Mouse (Mus musculus): ENCODE results near the gene Adgrl3. TPM values are rescaled to one million over a fixed set of nuclear protein-coding genes. Genes with fewer than 3 reads are reported as not detected.

Gene Adgrl3
- total and polyA plus RNA-seq, 3 experiments = not detected

- Histone ChIP-seq H3K4me1 (ENCODE audit: control insufficient read depth in 1 of 2, insufficient read depth in 2 of 2, low read length in 2 of 2) (no peaks in the 10 kb centered on the region), H3K9ac (ENCODE audit: control insufficient read depth, low read depth, low read length, poor library complexity, severe bottlenecking) (no peak overlapping the region), H3K4me3 (ENCODE audit: control insufficient read depth in 1 of 2, insufficient read depth in 1 of 2, low read depth in 2 of 2, low read length in 2 of 2) (no peak overlapping the region), H3K27ac (ENCODE audit: control insufficient read depth, low read depth, low read length) (no peak overlapping the region), H3K9me3 (replicated peaks; ENCODE audit: insufficient read depth, low read length) (no peaks in the 10 kb centered on the region), H3K27me3 (ENCODE audit: control insufficient read depth in 1 of 2, insufficient read depth in 2 of 2, low read length in 2 of 2) (no peaks in the 10 kb centered on the region), H3K36me3 (ENCODE audit: control insufficient read depth in 1 of 2, insufficient read depth in 2 of 2, low read length in 2 of 2) (no peaks in the 10 kb centered on the region), H3K79me2 (ENCODE audit: control insufficient read depth, insufficient read depth, low read length, poor library complexity) (no peaks in the 10 kb centered on the region)
- TF ChIP-seq GATA1 (IDR thresholded peaks at IDR 0.05; ENCODE audit: low read depth, low read length) = no peak
- TF ChIP-seq E2F4 (IDR thresholded peaks at IDR 0.05; ENCODE audit: borderline replicate concordance, low read depth, low read length) = no peak
- TF ChIP-seq ZNF384 (IDR thresholded peaks at IDR 0.05; ENCODE audit: low read depth, low read length) = no peak
- TF ChIP-seq EP300 (IDR thresholded peaks at IDR 0.05; ENCODE audit: low read depth in 1 of 2, low read length in 2 of 2) = no peak
- DNase-seq (ENCODE audit: low read depth, low spot score) = no peak
Measured at GRCm38 (mm10) chr5:81621715-81622114, 601.8 kb downstream of the Adgrl3 start.

- Histone ChIP-seq H3K9me3 (replicated peaks; ENCODE audit: insufficient read depth, low read length) (no peaks in the 10 kb centered on the region), H3K27me3 (ENCODE audit: control insufficient read depth in 1 of 2, insufficient read depth in 2 of 2, low read length in 2 of 2) (no peaks in the 10 kb centered on the region), H3K4me1 (ENCODE audit: control insufficient read depth in 1 of 2, insufficient read depth in 2 of 2, low read length in 2 of 2) (no peaks in the 10 kb centered on the region), H3K9ac (ENCODE audit: control insufficient read depth, low read depth, low read length, poor library complexity, severe bottlenecking) (no peak overlapping the region), H3K36me3 (ENCODE audit: control insufficient read depth in 1 of 2, insufficient read depth in 2 of 2, low read length in 2 of 2) (no peaks in the 10 kb centered on the region), H3K27ac (ENCODE audit: control insufficient read depth, low read depth, low read length) (no peak overlapping the region), H3K4me3 (ENCODE audit: control insufficient read depth in 1 of 2, insufficient read depth in 1 of 2, low read depth in 2 of 2, low read length in 2 of 2) (no peak overlapping the region), H3K79me2 (ENCODE audit: control insufficient read depth, insufficient read depth, low read length, poor library complexity) (no peaks in the 10 kb centered on the region)
- TF ChIP-seq ZKSCAN1 (IDR thresholded peaks at IDR 0.05; ENCODE audit: low read depth, low read length) (no peak), RCOR1 (IDR thresholded peaks at IDR 0.05; ENCODE audit: low read depth, low read length) (no peak), E2F4 (IDR thresholded peaks at IDR 0.05; ENCODE audit: borderline replicate concordance, low read depth, low read length) (no peak), MXI1 (IDR thresholded peaks at IDR 0.05; ENCODE audit: low read depth, low read length) (no peak)
- no peak for DNase-seq (ENCODE audit: low read depth, low spot score)
Measured at GRCm38 (mm10) chr5:81623846-81624245, 603.9 kb downstream of the Adgrl3 start.

- Histone ChIP-seq H3K79me2 (ENCODE audit: control insufficient read depth, insufficient read depth, low read length, poor library complexity) (no peaks in the 10 kb centered on the region), H3K4me3 (ENCODE audit: control insufficient read depth in 1 of 2, insufficient read depth in 1 of 2, low read depth in 2 of 2, low read length in 2 of 2) (no peak overlapping the region), H3K9me3 (replicated peaks; ENCODE audit: insufficient read depth, low read length) (no peaks in the 10 kb centered on the region), H3K27ac (ENCODE audit: control insufficient read depth, low read depth, low read length) (no peak overlapping the region), H3K36me3 (ENCODE audit: control insufficient read depth in 1 of 2, insufficient read depth in 2 of 2, low read length in 2 of 2) (no peaks in the 10 kb centered on the region), H3K9ac (ENCODE audit: control insufficient read depth, low read depth, low read length, poor library complexity, severe bottlenecking) (no peak overlapping the region), H3K4me1 (ENCODE audit: control insufficient read depth in 1 of 2, insufficient read depth in 2 of 2, low read length in 2 of 2) (no peaks in the 10 kb centered on the region), H3K27me3 (ENCODE audit: control insufficient read depth in 1 of 2, insufficient read depth in 2 of 2, low read length in 2 of 2) (no peaks in the 10 kb centered on the region)
- TF ChIP-seq MEF2A (IDR thresholded peaks at IDR 0.05; ENCODE audit: extremely low read depth, insufficient replicate concordance, low read depth, low read length, poor library complexity, severe bottlenecking) (no peak), NELFE (IDR thresholded peaks at IDR 0.05; ENCODE audit: low read depth, low read length) (no peak), POLR2AphosphoS5 (IDR thresholded peaks at IDR 0.05; ENCODE audit: borderline replicate concordance, low read depth, low read length) (no peak), UBTF (IDR thresholded peaks at IDR 0.05; ENCODE audit: borderline replicate concordance, insufficient read depth, low read depth, low read length) (no peak), MYB (IDR thresholded peaks at IDR 0.05; ENCODE audit: low read depth, low read length) (no peak), CHD1 (IDR thresholded peaks at IDR 0.05; ENCODE audit: low read depth, low read length) (no peak), TBP (IDR thresholded peaks at IDR 0.05; ENCODE audit: low read depth, low read length) (no peak), CTCF (IDR thresholded peaks at IDR 0.05 in 2 of 3, conservative IDR thresholded peaks at IDR 0.05 in 1 of 3; ENCODE audit: control insufficient read depth in 1 of 3, insufficient read depth in 1 of 3, low read depth in 2 of 3, low read length in 3 of 3, poor library complexity in 1 of 3, severe bottlenecking in 1 of 3) (no peak), ETS1 (IDR thresholded peaks at IDR 0.05; ENCODE audit: low read depth, low read length) (no peak), MAZ (IDR thresholded peaks at IDR 0.05; ENCODE audit: low read depth, low read length) (no peak), TCF12 (IDR thresholded peaks at IDR 0.05; ENCODE audit: low read depth, low read length) (no peak), ZC3H11A (IDR thresholded peaks at IDR 0.05; ENCODE audit: low read depth, low read length) (no peak), NRF1 (IDR thresholded peaks at IDR 0.05; ENCODE audit: insufficient read depth, low read depth, low read length, poor library complexity, severe bottlenecking) (no peak), BHLHE40 (IDR thresholded peaks at IDR 0.05; ENCODE audit: borderline replicate concordance, low read depth, low read length) (no peak), GABPA (IDR thresholded peaks at IDR 0.05; ENCODE audit: low read depth, low read length) (no peak), MXI1 (IDR thresholded peaks at IDR 0.05; ENCODE audit: low read depth, low read length) (no peak), TAL1 (IDR thresholded peaks at IDR 0.05; ENCODE audit: low read length) (no peak), ZNF384 (IDR thresholded peaks at IDR 0.05; ENCODE audit: low read depth, low read length) (no peak), HCFC1 (IDR thresholded peaks at IDR 0.05; ENCODE audit: low read depth, low read length) (no peak)
- no peak for DNase-seq (ENCODE audit: low read depth, low spot score)
Measured at GRCm38 (mm10) chr5:81636169-81636568, 616.2 kb downstream of the Adgrl3 start.
